Mouse (Mus musculus) T-helper 2 cell (primary cell): ENCODE measurements around the gene 2010111I01Rik.
"Not testable (repeated sequence)": the region's sequence is repeated elsewhere in the genome, so short reads cannot be mapped to it uniquely, and the experiment has no call there.

ENCODE experiments used
- in situ Hi-C: fragments of 300-600 bp; cut with MboI, MseI; formaldehyde crosslinking; loops from one replicate; pipeline ENCODE4 v1.15.1; 2025; ENCODE audit warnings: high pct_unique_total_duplicates

2010111I01Rik gene

GRCm38 (mm10) chr13:63306768-63307167 is 342.1 kb downstream of the 2010111I01Rik start:
- in situ Hi-C loops, result no loop called here

- in situ Hi-C loops, result no loop called here
Measured at GRCm38 (mm10) chr13:63309563-63309962, 344.9 kb downstream of the 2010111I01Rik start.

DNA sequence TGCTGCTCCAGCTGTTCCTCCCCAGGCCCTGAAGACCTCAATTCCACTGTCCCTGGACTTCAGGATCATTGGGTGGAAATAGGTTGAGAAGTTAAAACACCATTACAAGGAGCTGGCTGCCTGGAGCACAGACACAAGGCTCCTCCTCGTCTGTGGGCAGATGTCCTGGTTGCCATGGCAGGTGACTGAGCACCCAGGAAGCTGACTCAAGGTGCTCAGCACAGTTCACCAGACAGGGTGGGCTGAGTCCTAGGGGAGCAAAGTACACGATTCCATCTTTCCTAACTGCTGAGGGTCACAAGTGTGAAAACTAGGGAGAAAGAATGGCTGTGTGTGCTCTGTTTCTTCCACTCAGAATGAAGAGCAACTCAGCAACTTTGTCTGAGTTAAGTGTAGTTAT is 346.5 kb downstream of the 2010111I01Rik start:
- in situ Hi-C loops, result no loop called here

DNA sequence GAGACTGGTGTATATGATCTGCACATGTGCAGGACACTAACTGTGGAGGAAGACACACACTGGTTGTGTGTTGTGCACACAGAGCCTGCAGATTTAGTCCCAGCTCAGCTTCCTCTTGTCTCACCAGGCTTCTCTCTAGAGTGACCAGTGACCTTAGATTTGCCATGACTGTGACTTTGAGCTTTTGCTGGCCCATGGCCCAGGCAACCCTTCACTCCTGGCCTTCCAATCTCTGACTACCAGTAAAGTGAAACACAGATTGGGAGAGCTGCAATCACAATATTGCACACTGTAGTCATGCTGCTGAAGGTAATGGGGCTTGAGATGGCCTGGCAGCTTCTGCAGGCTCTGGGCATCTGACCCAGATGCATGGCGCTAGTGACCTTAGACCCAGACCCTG is 348.6 kb downstream of the 2010111I01Rik start:
- in situ Hi-C loops, result no loop called here

DNA sequence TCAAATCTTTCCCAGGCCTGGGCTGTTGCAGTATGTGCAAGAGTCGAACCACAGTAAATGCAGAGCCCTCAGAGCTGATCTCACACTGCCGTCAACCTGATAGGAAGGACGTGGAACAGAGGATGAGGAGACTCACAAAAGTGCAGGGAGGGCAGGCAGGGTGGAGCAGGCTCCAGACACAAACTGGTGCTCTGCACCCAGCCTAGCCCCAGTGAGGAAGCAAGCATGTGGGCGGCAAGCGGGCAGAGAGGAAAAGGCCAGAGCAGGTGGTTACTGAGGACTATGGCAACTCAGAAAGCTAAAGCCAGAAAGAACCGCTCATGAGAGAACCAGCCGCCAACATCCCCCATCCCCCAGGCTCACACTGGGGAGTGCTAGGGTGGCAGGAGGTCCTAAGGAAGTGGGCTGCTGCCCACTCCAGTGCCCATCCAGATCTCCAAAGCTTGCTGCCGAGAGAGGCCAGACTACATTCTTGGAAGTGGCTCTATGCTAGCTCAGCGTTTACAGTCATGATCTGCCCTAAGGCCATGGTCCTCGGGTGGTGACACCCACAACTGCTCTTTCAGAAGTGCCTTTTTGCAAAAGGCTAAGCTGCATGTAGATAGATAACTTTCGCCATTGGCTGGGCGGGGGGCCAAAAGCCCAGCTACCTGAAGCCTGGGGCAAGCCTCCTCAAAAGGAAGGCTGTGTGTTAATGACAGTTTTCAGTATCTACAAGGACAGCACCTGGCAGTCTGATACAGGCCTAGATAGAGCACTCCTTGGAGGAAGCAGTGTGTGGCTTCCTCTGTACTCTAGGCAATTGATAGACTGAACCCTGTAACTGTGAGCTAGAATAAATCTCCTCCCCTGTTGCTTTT is 349.3 kb downstream of the 2010111I01Rik start:
- in situ Hi-C loops, result no loop called here

DNA sequence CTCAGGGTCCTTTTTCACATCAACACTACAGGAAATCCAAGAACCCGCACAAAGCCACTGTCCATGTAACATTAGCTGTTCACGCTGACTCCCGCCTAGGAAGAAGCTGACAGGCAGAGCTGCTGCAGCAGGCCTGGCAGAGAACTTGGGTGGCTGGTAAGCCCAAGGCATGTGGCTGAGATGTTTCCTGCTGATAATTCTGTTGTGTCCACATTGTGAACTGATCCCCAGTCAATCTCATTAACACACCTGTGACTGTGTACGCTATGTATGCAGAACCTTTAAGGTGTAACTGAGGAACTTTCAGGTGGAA is 349.9 kb downstream of the 2010111I01Rik start:
- in situ Hi-C loops, result no loop called here

GRCm38 (mm10) chr13:63315111-63315510 is 350.4 kb downstream of the 2010111I01Rik start:
- in situ Hi-C loops, result not testable (repeated sequence)

DNA sequence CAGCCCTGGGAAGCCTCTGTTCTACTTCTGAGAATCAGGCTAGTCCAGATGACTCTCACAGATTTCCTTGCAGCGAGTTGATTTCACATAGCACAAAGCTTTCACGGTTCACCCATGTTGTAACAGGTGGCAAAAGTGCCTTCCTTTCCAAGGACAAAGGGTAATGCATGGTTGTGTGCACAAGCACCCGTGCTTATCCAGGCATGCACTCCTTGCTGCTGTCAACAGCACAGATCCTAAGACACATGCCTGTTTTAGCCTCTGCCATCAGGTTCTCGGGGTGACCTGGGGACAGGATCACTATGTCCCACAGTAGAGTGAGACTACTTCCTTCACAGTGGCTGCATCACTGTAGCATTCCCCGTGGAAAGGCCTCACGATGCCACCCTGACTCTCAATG is 351.1 kb downstream of the 2010111I01Rik start:
- in situ Hi-C loops, result no loop called here

- in situ Hi-C loops, result no loop called here
Measured at GRCm38 (mm10) chr13:63316407-63316806, 351.7 kb downstream of the 2010111I01Rik start.

DNA sequence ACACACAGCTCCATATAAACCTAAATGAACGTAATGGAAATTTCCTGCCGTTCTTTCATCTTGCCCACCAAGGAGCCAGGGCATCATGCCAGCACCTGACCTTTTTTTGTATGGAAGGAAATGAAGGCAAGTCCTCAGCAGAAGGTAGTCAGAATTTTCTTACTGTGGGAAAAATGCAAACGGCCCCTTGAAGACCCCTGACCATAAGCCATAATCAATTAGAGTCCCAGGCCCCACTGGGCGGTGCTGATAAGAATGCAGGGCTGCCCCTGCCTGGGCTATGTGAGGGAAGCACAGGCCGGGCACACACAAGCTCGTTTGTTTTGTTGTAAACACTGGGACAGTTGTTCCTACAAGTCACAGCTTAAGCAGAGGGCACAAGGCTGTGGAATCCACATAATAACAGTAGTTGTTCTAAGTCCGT is 353.0 kb downstream of the 2010111I01Rik start:
- in situ Hi-C loops, result no loop called here

- in situ Hi-C loops, result no loop called here
Measured at GRCm38 (mm10) chr13:63319814-63320213, 355.1 kb downstream of the 2010111I01Rik start.

DNA sequence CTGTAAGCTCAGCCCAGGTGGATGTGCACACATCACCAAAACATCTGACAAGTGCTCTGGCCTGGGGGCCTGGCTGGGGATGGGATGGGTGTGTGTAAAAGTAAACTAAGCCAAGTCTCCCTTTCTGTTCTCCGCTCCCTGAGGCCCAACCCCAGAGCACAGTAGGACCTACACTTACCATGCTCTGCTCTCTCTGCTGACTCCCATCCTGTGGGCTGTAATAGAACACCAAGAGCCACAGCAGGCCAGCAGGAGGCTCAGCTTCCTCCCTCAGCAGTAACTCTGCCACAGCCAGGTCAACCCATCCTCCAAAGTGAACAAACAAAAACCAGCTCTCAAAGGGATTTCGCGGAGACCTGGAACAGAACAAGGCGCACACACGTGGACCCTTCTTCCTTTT is 357.0 kb downstream of the 2010111I01Rik start:
- in situ Hi-C loops, result no loop called here

DNA sequence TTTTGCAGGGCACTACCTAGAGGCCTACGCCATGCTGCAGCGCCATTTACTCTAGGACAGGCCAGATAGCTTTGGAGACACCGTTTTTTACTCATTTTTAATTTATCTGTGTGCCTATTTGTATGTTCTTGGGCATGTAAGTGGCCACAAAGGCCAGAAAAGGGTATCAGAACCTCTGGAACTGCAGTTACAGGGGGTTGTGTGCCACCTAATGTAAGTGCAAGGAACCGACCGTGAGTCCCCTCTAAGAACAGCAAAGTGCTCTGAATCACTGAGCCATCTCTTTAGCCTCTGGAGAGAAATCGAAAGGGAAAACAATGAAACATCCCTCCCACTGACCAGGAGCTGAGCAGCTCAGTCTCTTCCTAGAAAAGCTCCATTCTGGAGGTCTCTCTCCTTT is 358.1 kb downstream of the 2010111I01Rik start:
- in situ Hi-C loops, result no loop called here

DNA sequence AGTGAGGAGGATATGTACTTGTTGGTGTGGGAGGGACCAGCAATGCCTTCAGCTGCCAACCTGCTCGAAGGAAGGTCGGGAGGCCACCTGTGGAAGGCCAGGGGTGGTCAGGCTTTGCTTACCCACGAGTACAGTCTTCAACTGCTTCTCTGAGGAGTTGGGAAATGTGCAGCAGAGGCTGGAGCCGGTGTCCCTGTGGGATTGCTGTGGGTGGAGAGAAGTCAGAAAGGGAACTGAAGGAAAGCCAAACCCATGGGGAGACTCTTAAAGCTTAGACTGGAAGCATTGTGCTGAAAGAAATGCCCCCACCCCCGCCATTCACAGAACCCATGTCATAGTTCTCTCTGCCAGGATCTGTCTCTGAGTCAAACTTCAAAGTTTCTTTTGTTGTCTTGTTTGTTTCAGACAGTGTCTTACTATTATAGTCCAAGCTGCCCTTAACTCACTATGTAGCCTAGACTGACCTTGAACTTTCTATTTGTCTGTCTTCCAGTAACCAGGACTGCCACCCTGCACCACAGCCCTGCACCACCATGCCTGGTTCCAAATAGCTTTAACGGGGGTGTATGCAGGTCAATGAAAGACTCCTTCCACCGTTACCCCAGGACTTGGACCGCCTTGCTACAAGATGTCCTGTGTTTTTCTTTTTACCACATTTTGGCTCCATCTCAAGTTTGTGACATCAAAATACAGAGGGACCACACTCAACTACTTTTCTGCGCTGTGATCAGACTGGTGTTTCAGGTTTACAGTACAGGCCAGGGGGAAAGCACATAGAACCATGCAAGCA is 358.8 kb downstream of the 2010111I01Rik start:
- in situ Hi-C loops, result no loop called here

GRCm38 (mm10) chr13:63324311-63324710 is 359.6 kb downstream of the 2010111I01Rik start:
- in situ Hi-C loops, result no loop called here

DNA sequence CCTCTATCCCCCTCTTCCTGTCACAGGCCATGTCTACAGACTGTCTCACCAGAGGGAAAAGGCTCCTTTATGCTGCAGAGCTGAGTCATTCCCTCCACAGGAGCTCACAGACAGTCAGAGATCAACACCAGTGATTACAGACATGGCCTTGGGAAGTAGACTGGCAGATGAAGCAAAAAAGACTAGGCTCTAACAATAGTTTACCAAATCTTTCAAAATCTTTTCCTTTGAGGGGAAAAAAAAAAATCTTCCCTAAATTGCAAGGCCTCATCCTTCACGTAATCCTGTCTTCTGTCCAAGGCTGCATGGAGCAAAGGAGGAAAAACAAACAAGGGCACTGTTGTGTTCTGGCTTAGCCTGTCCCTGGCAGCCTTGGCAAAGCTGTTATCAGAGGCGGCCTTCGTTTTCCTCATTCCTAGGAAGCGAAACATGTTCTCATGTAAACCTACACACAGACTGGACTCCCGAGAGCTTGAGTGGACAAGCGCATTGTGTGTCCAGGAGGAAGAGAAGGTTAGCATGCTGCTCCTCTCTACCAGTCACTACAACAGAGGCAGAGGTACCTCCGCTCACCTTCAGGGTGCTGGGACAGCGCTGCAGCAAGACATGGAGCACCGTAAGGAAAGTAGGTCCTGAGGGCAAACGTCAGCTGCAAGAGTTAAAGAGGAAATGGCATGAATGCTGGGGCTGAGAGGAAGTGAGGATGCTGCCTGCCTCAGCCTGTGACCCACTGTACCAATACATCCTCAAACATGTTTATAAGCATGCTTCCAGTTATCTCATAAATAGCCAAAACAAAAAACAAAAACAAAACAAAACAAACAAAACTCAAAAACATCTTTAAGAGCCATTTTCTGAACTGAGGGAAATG is 360.5 kb downstream of the 2010111I01Rik start:
- in situ Hi-C loops, result no loop called here

DNA sequence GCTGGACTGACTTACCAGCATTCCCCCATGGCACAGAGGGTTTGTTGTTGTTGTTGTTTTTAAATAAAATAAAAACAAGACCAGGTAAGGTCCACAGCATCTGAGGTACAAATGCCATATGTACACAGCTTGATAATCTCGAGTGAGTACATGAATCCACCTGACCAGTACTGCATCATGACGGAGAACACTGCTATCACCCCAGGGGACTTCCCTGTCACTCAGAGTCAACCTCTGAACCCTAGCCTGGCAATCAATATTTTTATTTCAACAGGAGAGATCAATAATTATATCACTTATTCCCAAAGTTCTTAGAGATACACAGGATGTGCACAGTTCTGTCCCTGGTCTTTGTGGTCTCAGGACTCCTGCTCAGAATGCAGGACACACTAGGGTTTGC is 361.3 kb downstream of the 2010111I01Rik start:
- in situ Hi-C loops, result no loop called here

DNA sequence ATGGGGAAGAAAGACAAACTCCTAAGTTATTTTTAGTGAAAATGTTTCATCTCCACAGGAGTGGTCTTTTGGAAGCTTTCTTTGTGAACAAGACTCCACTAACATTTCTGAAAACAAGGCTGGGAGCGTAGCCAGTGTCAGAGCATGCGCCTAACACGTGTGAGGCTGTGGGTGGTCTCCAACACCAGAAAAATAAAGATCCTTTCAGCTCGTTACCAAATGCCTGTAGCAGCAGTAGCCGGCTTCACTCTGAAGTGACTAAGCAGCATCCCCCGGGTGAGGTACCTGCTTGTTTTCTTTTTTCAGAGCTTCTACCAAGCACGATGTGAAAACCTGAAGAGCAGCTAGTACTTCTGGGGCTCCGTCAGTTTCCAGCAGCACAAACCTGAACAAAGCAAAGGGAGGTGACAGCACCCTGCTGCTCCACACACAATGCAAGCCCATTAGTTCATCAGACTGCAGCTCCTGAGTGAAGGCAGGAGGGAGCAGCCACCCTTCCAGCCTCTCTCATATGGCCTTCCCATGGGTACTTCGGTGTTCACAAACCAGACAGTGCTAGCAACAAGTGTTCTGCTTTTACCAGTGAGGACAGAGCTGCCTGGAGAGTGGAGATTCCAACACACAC is 365.7 kb downstream of the 2010111I01Rik start:
- in situ Hi-C loops, result loop anchor here (5.0 kb wide), 2 partner anchors 283 to 408 kb away; no protein-coding TSS in a partner anchor

DNA sequence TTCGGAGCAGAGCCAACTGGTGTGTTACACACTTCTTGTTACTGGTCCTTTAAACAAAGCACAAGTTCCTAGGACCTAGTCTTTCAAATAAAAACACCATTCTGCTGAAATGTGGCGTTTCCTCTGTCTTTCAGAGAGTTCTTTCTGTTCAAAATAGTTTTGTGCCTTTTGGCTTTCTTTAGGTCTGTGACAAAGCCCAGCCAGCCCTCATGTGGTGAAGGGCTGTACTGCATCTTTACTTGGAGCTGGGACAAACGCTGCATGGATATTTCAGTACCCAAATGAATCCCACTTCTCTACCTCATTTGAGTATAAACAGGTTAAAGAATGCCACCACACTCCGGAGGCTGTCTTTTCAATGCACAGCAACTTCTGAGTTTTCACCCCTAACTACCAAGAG is 366.7 kb downstream of the 2010111I01Rik start:
- in situ Hi-C loops, result loop anchor here (5.0 kb wide), 2 partner anchors 284 to 409 kb away; no protein-coding TSS in a partner anchor

- in situ Hi-C loops, result loop anchor here (5.0 kb wide), 2 partner anchors 285 to 410 kb away; no protein-coding TSS in a partner anchor
Measured at GRCm38 (mm10) chr13:63332576-63333300, 368.0 kb downstream of the 2010111I01Rik start.
